Mouse (Mus musculus) bone marrow, adult 2 months (tissue): ENCODE results near the gene Prkd1.

ENCODE experiments used
- CTCF ChIP-seq: fragments of 200-500 bp; IDR thresholded peaks from 2 replicates; pipeline ENCODE4 v1.5.1; 2011; ENCODE audit warnings: low read length, control low read depth; ENCODE audit not compliant: control insufficient read depth, insufficient read depth
- POLR2A ChIP-seq: fragments of 200-500 bp; IDR thresholded peaks from 2 replicates; pipeline ENCODE4 v1.6.1; 2011; ENCODE audit warnings: low read depth, mild to moderate bottlenecking, control low read depth, low read length, borderline replicate concordance; ENCODE audit not compliant: control insufficient read depth

- no peak for TF ChIP-seq CTCF
- no peak for TF ChIP-seq POLR2A
Observed at GRCm38 (mm10) chr12:50634436-50634835, 14.5 kb downstream of the Prkd1 start.
